8 mouse cellular contexts compared by ENCODE assay signal in genomic region chr5:105975275-105976011, GRCm38 (mm10).
DNase-seq lines count a peak whose midpoint lies in the region; ATAC-seq and TF ChIP-seq lines count a peak whose summit lies in the region.

No protein-coding gene starts in this region.

- no peaks in the 10 kb centered on the region for H3K36me3 ChIP-seq in limb, embryonic 10.5 days
- no peaks in the 10 kb centered on the region for H3K36me3 ChIP-seq in midbrain, postnatal 0 days (ENCODE audit: insufficient read depth, low read length)

- no peaks in the 10 kb centered on the region for H3K9me3 ChIP-seq in limb, embryonic 10.5 days (replicated peaks)
- H3K9me3 ChIP-seq in midbrain, postnatal 0 days (ENCODE audit: low read length): no peaks in the 10 kb centered on the region

- DNase-seq in heart, adult 11 months: peak; percentile 94
- no peak for DNase-seq in heart, postnatal 25 days (ENCODE audit: low spot score)
- DNase-seq in heart, postnatal 14 days: peak; percentile 12 to 13
- peak; percentile 46 for DNase-seq in limb, embryonic 10.5 days (ENCODE audit: low spot score)
- no peak for DNase-seq in midbrain, postnatal 0 days (ENCODE audit: low spot score)
- DNase-seq in thymus, postnatal 14 days: no peak
- DNase-seq in urinary bladder, postnatal 36 days (ENCODE audit: low spot score in 2 of 2): no peak
- no peak for DNase-seq in right cerebral cortex, postnatal 14 days

- peaks cover 25% of the 10 kb centered on the region for H3K4me1 ChIP-seq in limb, embryonic 10.5 days
- no peaks in the 10 kb centered on the region for H3K4me1 ChIP-seq in midbrain, postnatal 0 days (ENCODE audit: insufficient read depth, low read length)

- H3K4me2 ChIP-seq in midbrain, postnatal 0 days (ENCODE audit: low read depth, low read length, poor library complexity, severe bottlenecking): peak overlapping the region; percentile 39

- H3K27me3 ChIP-seq in limb, embryonic 10.5 days (ENCODE audit: low read depth, poor library complexity, severe bottlenecking): no peaks in the 10 kb centered on the region
- no peaks in the 10 kb centered on the region for H3K27me3 ChIP-seq in midbrain, postnatal 0 days (ENCODE audit: insufficient read depth, low read length)

- no peak for TF ChIP-seq CTCF in midbrain, postnatal 0 days (IDR thresholded peaks at IDR 0.05)

- no peak overlapping the region for H3K9ac ChIP-seq in midbrain, postnatal 0 days (replicated peaks; ENCODE audit: low read length, poor library complexity, severe bottlenecking)

- H3K27ac ChIP-seq in limb, embryonic 10.5 days: peak overlapping the region; percentile 58
- H3K27ac ChIP-seq in midbrain, postnatal 0 days (ENCODE audit: low read depth, low read length): no peak overlapping the region

- H3K4me3 ChIP-seq in limb, embryonic 10.5 days: peak overlapping the region; percentile 36
- peak overlapping the region; percentile 15 for H3K4me3 ChIP-seq in midbrain, postnatal 0 days (ENCODE audit: low read depth, low read length)

- no peak; the same call in 1 of the 2 replicates for ATAC-seq in midbrain, postnatal 0 days (ENCODE audit: low FRiP score)

- WGBS in limb, embryonic 10.5 days: 49% methylated on average over 21 of the region's 21 CpGs
- 14% methylated on average over 21 of the region's 21 CpGs for WGBS in midbrain, postnatal 0 days

- intact Hi-C loops in heart, postnatal 25 days (cut with DNase I): no loop called here
- intact Hi-C loops in heart, postnatal 14 days (cut with DNase I): no loop called here

Comparison
In these comparisons a context has a peak if more than half of its experiments do, and no peak if none do; other contexts are left out.
1. DNase-seq: peak in heart, adult 11 months (single experiment), heart, postnatal 14 days (2 of 2) and limb, embryonic 10.5 days (single experiment); none in heart, postnatal 25 days (single experiment), midbrain, postnatal 0 days (single experiment), thymus, postnatal 14 days (single experiment), urinary bladder, postnatal 36 days (0 of 2) and right cerebral cortex, postnatal 14 days (single experiment).